Mouse (Mus musculus) ES-Bruce4 (cell line): ENCODE data around the gene Nos1ap.

Experiments used
- CTCF ChIP-seq: IDR thresholded peaks from one replicate; pipeline ENCODE4 v1.8.1; 2011; ENCODE audit warnings: low read depth, low read length
- EP300 ChIP-seq: IDR thresholded peaks from 2 replicates; pipeline ENCODE4 v1.6.1; 2011; ENCODE audit warnings: low read depth, low read length; ENCODE audit not compliant: insufficient read depth
- POLR2A ChIP-seq: IDR thresholded peaks from one replicate; pipeline ENCODE4 v1.8.1; 2011; ENCODE audit warnings: low read length; ENCODE audit not compliant: insufficient read depth

DNA sequence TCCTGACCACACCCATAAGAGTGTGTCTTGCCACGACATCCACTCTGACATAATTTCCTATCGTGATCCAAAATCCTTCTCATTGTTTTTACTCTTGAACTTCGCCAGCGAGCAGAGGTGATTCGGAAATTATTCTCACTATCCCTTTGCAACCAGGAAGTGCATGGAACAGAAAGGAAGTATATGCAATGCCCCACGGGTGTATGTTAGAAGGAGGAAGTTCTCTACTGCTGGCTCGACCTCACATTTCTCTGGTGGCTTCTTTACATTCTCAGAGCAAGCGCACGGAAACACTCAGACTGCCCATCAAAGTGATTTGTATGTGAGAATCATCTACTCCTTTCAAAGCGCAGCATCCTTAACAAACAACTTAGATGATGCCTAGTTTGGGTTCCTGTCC lies 284.7 kb downstream of the Nos1ap start:
- no peak for TF ChIP-seq POLR2A
- no peak for TF ChIP-seq CTCF
- TF ChIP-seq EP300: no peak
